Mouse (Mus musculus): Measurements from ENCODE around the gene Zc3h7a.
"Not testable (repeated sequence)": the region's sequence is repeated elsewhere in the genome, so short reads cannot be mapped to it uniquely, and the experiment has no call there.

Gene Zc3h7a

GRCm38 (mm10) chr16:11143706-11144483 is 32.3 kb downstream of the Zc3h7a start:
- not testable (repeated sequence) for DNase-seq (ENCODE audit: extremely low spot score, low read depth, low spot score)

GRCm38 (mm10) chr16:11134348-11135344 is 41.5 kb downstream of the Zc3h7a start, which contains the start of gene Txndc11:
Gene Txndc11 (minus strand): TSS chr16:11134650.
- peak; percentile 90 for DNase-seq (ENCODE audit: extremely low spot score, low read depth, low spot score)

DNA sequence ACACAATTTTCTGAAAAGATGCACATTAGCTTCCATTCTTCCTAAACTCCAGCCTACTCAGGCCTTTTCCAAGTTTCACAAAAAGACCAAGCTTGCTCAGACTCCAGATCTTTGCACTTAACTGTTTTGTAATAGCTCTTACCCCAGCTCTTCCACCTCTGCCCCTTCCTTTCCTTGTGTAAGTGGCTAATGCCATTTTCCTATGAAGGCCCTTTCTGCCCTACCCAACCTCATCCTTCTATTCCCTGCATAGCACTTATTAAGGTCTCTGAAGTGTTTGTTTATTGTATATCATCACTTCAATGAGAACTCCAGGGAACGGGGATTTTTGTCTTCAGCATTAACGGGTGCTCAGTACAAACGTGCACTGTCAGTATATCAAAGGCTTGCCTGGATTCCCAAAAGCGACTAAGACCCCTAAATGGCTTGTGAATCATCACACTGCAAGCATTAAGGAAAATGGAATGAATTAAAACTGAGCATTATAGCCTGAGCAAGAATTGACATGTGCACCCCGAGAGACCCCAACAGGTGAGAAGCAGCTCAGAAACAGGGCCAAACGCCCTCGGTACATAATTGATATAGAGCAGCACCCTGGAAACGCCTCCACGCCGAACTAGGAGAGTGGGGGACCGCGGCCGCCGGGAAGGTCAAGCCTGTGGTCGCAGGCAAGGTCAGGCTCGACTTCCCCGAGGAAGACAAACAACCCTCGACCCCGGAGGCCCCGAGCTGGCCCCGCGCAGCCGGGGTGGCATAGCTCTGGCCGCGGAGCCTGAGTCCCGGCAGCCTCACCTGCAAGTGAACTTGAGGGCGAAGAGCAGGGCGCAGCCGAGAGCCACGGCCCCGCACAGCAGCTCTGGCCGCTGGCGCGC is 42.5 kb downstream of the Zc3h7a start:
- DNase-seq (ENCODE audit: extremely low spot score, low read depth, low spot score) = no peak

DNA sequence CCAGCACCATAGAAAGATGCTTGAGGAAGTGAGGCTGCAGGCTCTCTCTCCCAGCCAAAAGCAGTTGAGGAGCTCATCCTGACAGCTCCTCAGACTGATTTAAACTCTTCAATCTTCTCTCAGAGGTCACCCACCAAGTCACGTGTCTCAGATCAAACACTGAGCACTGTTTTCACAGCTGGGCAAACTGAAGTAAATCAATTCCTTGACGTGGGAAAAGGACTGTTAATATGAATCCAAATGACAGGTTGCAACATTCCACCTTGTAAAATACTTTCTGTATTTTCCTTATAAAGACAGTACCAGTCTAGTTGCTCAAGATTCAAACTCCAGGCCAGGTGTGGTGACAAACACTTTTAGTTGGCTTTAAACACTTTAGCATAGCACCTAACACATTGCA is 43.4 kb downstream of the Zc3h7a start:
- DNase-seq (ENCODE audit: extremely low spot score, low read depth, low spot score) = no peak

GRCm38 (mm10) chr16:11128301-11128700 is 47.9 kb downstream of the Zc3h7a start:
- DNase-seq (ENCODE audit: extremely low spot score, low read depth, low spot score) = no peak

GRCm38 (mm10) chr16:11125371-11125770 is 50.8 kb downstream of the Zc3h7a start:
- DNase-seq (ENCODE audit: extremely low spot score, low read depth, low spot score) = no peak

DNA sequence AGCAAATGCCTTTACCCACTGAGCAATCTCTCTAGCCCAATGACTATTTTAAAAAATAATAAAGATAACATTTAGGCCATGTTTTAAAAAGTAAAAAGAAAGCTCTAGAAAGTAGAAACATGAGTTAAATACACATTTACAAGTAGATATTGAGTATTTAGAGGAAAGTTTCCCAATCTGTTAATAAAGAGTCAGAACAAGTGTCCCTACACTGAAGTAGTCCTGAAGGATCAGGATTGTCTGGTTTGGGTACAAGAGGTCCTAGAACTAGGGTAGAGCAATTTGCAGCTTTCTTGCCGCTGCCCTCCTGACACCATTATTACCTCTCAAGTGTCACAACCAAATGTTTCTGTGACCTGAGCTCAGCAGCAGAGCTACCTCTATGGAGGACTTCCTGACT is 52.1 kb downstream of the Zc3h7a start:
- no peak for DNase-seq (ENCODE audit: extremely low spot score, low read depth, low spot score)

- no peak for DNase-seq (ENCODE audit: extremely low spot score, low read depth, low spot score)
Measured at GRCm38 (mm10) chr16:11122625-11123024, 53.6 kb downstream of the Zc3h7a start.

GRCm38 (mm10) chr16:11109198-11109740 is 66.9 kb downstream of the Zc3h7a start:
- no peak for DNase-seq (ENCODE audit: extremely low spot score, low read depth, low spot score)

DNA sequence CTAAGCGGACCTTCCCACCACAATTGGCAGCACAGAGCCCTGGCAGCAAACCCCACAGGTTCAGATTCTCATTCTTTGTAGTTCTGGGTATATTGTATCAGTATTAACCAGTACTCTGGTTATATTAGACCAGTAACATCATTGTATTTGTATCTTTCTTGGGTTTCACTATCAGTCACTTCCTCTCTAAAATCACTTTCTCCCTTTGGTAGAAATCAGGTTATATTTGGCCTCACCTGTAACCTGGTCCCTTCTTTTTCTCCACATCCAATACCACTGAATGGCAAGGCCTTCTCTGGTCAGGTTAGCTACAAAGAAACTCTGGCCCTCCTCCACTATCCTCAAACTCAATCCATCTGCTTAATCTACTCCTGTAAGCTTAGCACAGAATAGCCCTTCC is 71.3 kb downstream of the Zc3h7a start:
- DNase-seq (ENCODE audit: extremely low spot score, low read depth, low spot score) = no peak

DNA sequence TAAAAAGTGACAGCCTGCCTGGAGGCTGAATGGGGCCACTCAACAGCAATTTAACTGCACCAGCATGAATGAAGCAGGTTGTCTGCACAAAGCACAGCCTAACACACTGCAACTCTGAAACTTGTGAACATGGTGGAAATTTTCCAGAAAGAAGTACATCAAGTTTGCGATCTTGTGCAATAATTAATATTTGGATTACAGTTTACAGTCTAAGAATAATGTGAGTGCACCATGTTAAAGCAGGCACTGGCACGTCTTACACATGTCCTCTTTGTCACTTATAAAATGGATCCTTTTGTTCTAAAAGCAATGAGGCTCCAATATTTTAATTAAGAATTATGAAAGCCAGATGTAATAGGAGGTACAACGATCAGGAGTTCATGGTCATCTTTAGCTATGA is 78.9 kb downstream of the Zc3h7a start:
- no peak for DNase-seq (ENCODE audit: extremely low spot score, low read depth, low spot score)

- no peak for DNase-seq (ENCODE audit: extremely low spot score, low read depth, low spot score)
Measured at GRCm38 (mm10) chr16:11093717-11094386, 82.3 kb downstream of the Zc3h7a start.

- no peak for DNase-seq (ENCODE audit: extremely low spot score, low read depth, low spot score)
Measured at GRCm38 (mm10) chr16:11092523-11092922, 83.7 kb downstream of the Zc3h7a start.

DNA sequence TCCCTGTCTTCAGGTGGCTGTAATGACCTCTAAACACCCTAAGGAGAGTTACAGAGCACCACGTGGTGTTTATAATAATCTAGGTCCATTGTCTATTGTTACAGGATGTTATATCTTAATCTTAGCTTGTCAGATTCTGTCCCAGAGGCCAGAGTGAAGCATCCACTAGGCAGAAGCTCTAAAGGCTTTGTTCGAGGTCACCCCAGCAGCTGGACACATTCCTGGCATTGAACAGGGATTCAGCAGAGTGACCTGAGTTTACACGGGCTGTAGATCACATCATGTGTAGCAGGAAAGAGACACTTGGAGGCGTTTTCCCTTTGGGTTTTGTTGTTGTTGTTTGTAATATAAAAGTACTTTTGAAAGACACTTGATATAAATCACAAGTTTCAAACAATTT is 84.1 kb downstream of the Zc3h7a start:
- no peak for DNase-seq (ENCODE audit: extremely low spot score, low read depth, low spot score)

GRCm38 (mm10) chr16:11090836-11091570 is 85.2 kb downstream of the Zc3h7a start:
- DNase-seq (ENCODE audit: extremely low spot score, low read depth, low spot score) = no peak

DNA sequence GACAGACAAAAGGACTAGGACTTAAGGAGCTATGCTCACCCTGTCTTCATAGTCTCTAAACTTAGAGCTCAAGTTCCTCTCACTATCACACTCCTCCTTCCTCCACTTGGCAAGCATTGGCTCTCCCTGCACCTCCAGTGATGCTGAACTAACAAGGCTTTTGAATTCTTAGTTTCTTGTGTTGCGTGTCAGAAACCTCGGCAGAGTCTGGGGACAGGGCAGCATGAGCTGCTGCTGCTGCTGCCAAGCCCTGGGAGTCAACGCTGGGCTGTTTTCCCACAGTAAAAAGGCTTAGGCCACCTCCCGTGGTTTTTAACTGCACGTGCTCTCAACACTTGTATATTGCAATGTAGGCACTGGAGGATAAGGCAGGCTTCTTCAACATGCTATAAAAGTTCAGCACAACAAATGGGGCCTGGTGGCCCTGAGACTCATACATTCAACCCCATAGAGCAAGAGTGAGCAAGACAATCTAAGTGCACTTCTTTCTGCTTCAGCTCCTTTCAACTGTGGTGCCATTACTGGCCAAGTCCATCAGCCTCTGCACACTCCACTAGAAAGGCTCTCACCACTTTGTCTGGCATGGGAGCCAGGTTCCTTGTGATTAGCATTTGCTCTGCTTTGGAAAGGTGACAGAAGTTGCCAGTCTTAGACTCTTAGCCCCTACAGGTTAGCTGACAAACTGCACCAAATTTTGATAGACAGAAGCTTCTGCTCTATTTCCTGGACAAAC is 89.2 kb downstream of the Zc3h7a start:
- DNase-seq (ENCODE audit: extremely low spot score, low read depth, low spot score) = no peak
